In the genomic region with DNA sequence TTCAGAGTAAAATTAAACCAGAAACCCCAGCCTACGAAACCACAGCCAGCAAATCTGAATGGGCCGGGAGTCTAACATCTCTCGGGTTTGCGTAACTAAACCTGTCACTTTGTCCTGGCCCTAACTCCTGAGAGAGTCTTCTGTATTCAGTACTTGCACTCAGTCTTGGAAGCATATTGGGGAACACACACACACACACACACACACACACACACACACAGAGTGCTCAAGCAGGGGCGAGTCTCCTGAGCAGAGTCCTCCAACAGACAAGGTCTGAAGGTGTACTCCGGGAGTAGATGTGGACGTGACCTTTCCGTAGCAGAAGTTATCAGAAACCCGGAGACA, we compare ENCODE assay signal across 9 mouse cellular contexts. TPM values are rescaled to one million over a fixed set of nuclear protein-coding genes. Genes with fewer than 3 reads are reported as not detected.
DNase-seq lines count a peak whose midpoint lies in the region; ATAC-seq and TF ChIP-seq lines count a peak whose summit lies in the region.
"Had no signal": no experiment of that assay in that cellular context is flagged by ENCODE, and none has a peak within 500 bp of the region (broad histone marks: within the 10 kb centered on the region; RNA-seq: fewer than 3 reads in every experiment).

No protein-coding gene starts in this region.

- WGBS in kidney, embryonic 14.5 days, result 1% methylated on average over 9 of the region's 9 CpGs
- 0% methylated on average over 9 of the region's 9 CpGs for WGBS in hindbrain, postnatal 0 days
- WGBS in midbrain, embryonic 16.5 days, result 0% methylated on average over 9 of the region's 9 CpGs

- H3K4me2 ChIP-seq in kidney, embryonic 14.5 days (replicated peaks; ENCODE audit: low read depth, low read length), result peak overlapping the region; percentile 100
- H3K4me2 ChIP-seq in hindbrain, postnatal 0 days (ENCODE audit: low read depth, low read length), result peak overlapping the region; percentile 99
- peak overlapping the region; percentile 100 for H3K4me2 ChIP-seq in midbrain, embryonic 16.5 days (ENCODE audit: low read length)

- no peaks in the 10 kb centered on the region for H3K36me3 ChIP-seq in kidney, embryonic 14.5 days (ENCODE audit: control insufficient read depth, insufficient read depth, low read length)
- no peaks in the 10 kb centered on the region for H3K36me3 ChIP-seq in hindbrain, postnatal 0 days (ENCODE audit: insufficient read depth, low read length)
- H3K36me3 ChIP-seq in midbrain, embryonic 16.5 days (ENCODE audit: control insufficient read depth, insufficient read depth, low read length), result no peaks in the 10 kb centered on the region

- peaks cover 33% of the 10 kb centered on the region for H3K27me3 ChIP-seq in kidney, embryonic 14.5 days (ENCODE audit: control insufficient read depth, insufficient read depth, low read length)
- no peaks in the 10 kb centered on the region for H3K27me3 ChIP-seq in hindbrain, postnatal 0 days (ENCODE audit: insufficient read depth, low read length)
- H3K27me3 ChIP-seq in midbrain, embryonic 16.5 days (ENCODE audit: control insufficient read depth, insufficient read depth, low read depth, low read length), result no peaks in the 10 kb centered on the region
- H3K27me3 ChIP-seq: Patski had no signal

- H3K9me3 ChIP-seq in kidney, embryonic 14.5 days (ENCODE audit: control insufficient read depth, low read length), result peaks cover 2% of the 10 kb centered on the region; the same call in 1 of the 2 replicates
- no peaks in the 10 kb centered on the region for H3K9me3 ChIP-seq in hindbrain, postnatal 0 days (ENCODE audit: low read length)
- H3K9me3 ChIP-seq in midbrain, embryonic 16.5 days (replicated peaks; ENCODE audit: control insufficient read depth, low read length, poor library complexity, severe bottlenecking), result no peaks in the 10 kb centered on the region

- TF ChIP-seq CTCF in cortical plate, adult 2 months (IDR thresholded peaks at IDR 0.05; ENCODE audit: extremely low read depth, insufficient read depth, low read length), result no peak
- TF ChIP-seq CTCF in hindbrain, postnatal 0 days (IDR thresholded peaks at IDR 0.05; ENCODE audit: low read depth), result no peak

- H3K4me1 ChIP-seq in kidney, embryonic 14.5 days (ENCODE audit: control insufficient read depth, insufficient read depth, low read length), result peaks cover 11% of the 10 kb centered on the region; the same call in 1 of the 2 replicates
- H3K4me1 ChIP-seq in cortical plate, adult 2 months (ENCODE audit: control insufficient read depth, insufficient read depth, low read length), result 0 out of 2 replicates have a peak, but pooled peaks cover 3% of the 10 kb centered on the region
- H3K4me1 ChIP-seq in hindbrain, postnatal 0 days (ENCODE audit: insufficient read depth, low read length), result no peaks in the 10 kb centered on the region
- peaks cover 22% of the 10 kb centered on the region for H3K4me1 ChIP-seq in midbrain, embryonic 16.5 days (ENCODE audit: control insufficient read depth, insufficient read depth, low read length)

- no peak for DNase-seq in kidney, adult 8-10 months
- no peak for DNase-seq in hindbrain, postnatal 0 days (ENCODE audit: low spot score)
- DNase-seq in right cerebral cortex, adult 18-20 months, result no peak
- no peak for DNase-seq in ovary, postnatal 36 days (ENCODE audit: low spot score)
- DNase-seq in thymus, postnatal 36 days, result no peak

- no peak overlapping the region for H3K27ac ChIP-seq in kidney, embryonic 14.5 days (ENCODE audit: low read depth, low read length)
- no peak overlapping the region for H3K27ac ChIP-seq in cortical plate, adult 2 months (ENCODE audit: insufficient read depth, low read length)
- H3K27ac ChIP-seq in hindbrain, postnatal 0 days, result peak overlapping the region; percentile 36; the same call in 1 of the 2 replicates
- peak overlapping the region; percentile 69 for H3K27ac ChIP-seq in midbrain, embryonic 16.5 days (ENCODE audit: low read length)

- peak overlapping the region; percentile 70 for H3K4me3 ChIP-seq in kidney, embryonic 14.5 days (ENCODE audit: low read length)
- peak overlapping the region; percentile 44 for H3K4me3 ChIP-seq in cortical plate, adult 2 months (ENCODE audit: insufficient read depth, low read length)
- peak overlapping the region; percentile 66 for H3K4me3 ChIP-seq in hindbrain, postnatal 0 days (ENCODE audit: low read length)
- H3K4me3 ChIP-seq in midbrain, embryonic 16.5 days (ENCODE audit: low read depth, low read length), result peak overlapping the region; percentile 79

- no peak for TF ChIP-seq POLR2A in cortical plate, adult 2 months (IDR thresholded peaks at IDR 0.05; ENCODE audit: extremely low read depth, insufficient read depth, low read length)

- no peak for ATAC-seq in kidney, embryonic 14.5 days (ENCODE audit: low FRiP score, low TSS enrichment)
- peak; percentile 15; the same call in 1 of the 2 replicates for ATAC-seq in hindbrain, postnatal 0 days
- no peak for ATAC-seq in midbrain, embryonic 16.5 days

- peak overlapping the region; percentile 68; the same call in 1 of the 2 replicates for H3K9ac ChIP-seq in kidney, embryonic 14.5 days (ENCODE audit: low read depth, low read length)
- peak overlapping the region; percentile 63 for H3K9ac ChIP-seq in hindbrain, postnatal 0 days (replicated peaks; ENCODE audit: low read length)
- peak overlapping the region; percentile 76; the same call in 1 of the 2 replicates for H3K9ac ChIP-seq in midbrain, embryonic 16.5 days (ENCODE audit: low read depth, low read length)

RNA-seq across cellular contexts. Expression of gene Rhbdl3, which starts 1.3 kb away (rescaled TPM):
- polyA plus RNA-seq in kidney, embryonic 14.5 days (2014; fragmentation: Nextera tagmentation; extraction: Ambion mirVana), result 1.1 and 1.3 TPM in 2 replicates
- 7.5 and 8.4 TPM in 2 replicates for polyA plus RNA-seq in cortical plate, adult 2 months (2012; rRNA removed)
- total RNA-seq in hindbrain, postnatal 0 days (2014; rRNA removed), result 5.5 and 7.5 TPM in 2 replicates
- polyA plus RNA-seq in hindbrain, postnatal 0 days (2015; fragmentation: Nextera tagmentation; extraction: Ambion mirVana), result 2.5 and 2.7 TPM in 2 replicates
- 4.7 and 5.1 TPM in 2 replicates for polyA plus RNA-seq in midbrain, embryonic 16.5 days (2015; fragmentation: Nextera tagmentation; extraction: Ambion mirVana)

Comparison
In these comparisons a context has a peak if more than half of its experiments do, and no peak if none do; other contexts are left out.
1. H3K27ac ChIP-seq: peak in hindbrain, postnatal 0 days (single experiment) and midbrain, embryonic 16.5 days (single experiment); none in kidney, embryonic 14.5 days (single experiment) and cortical plate, adult 2 months (single experiment).
2. Peak in every context shown above with its lines, with median percentiles within 50 percentile points of each other: H3K4me2 ChIP-seq, H3K4me3 ChIP-seq and H3K9ac ChIP-seq.